Comparison of ENCODE assay signal across 9 mouse cellular contexts in the genomic region with DNA sequence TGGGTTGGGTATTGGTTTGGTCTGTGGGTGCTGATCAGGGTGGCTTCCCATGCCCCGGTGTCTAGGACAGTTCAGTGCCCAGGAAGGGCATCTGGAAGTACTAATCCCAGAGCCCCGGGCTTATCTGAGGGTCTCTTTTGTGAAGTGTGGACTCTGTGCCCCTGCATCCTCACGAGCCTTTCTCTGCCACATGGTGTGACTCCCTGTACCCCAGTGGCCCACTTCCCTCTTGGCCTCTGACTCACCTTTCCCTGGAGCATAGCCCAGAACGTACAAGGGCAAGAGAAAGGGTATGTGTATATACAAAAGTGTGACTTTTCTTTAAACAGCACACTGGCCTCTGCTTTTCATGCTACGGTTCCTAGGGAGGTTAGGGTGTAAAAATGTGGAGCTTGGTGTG. TPM values are rescaled to one million over a fixed set of nuclear protein-coding genes. Genes with fewer than 3 reads are reported as not detected.
DNase-seq lines count a peak whose midpoint lies in the region; ATAC-seq lines count a peak whose summit lies in the region.
"Had no signal": no experiment of that assay in that cellular context is flagged by ENCODE, and none has a peak within 500 bp of the region (broad histone marks: within the 10 kb centered on the region; RNA-seq: fewer than 3 reads in every experiment).

No protein-coding gene starts in this region.

- H3K4me3 ChIP-seq in megakaryocyte, embryonic 14.5 days (replicated peaks), result peak overlapping the region; percentile 95
- peak overlapping the region; percentile 88 for H3K4me3 ChIP-seq in embryonic facial prominence, embryonic 10.5 days
- peak overlapping the region; percentile 79 for H3K4me3 ChIP-seq in limb, embryonic 11.5 days (ENCODE audit: low read depth, low read length)
- H3K4me3 ChIP-seq in stomach, embryonic 15.5 days (replicated peaks), result peak overlapping the region; percentile 76

- peak overlapping the region; percentile 72 for H3K9ac ChIP-seq in limb, embryonic 11.5 days (ENCODE audit: low read length)
- no peak overlapping the region for H3K9ac ChIP-seq in stomach, embryonic 15.5 days

- H3K4me1 ChIP-seq in megakaryocyte, embryonic 14.5 days, result peaks cover 52% of the 10 kb centered on the region
- H3K4me1 ChIP-seq in embryonic facial prominence, embryonic 10.5 days, result peaks cover 46% of the 10 kb centered on the region
- H3K4me1 ChIP-seq in limb, embryonic 11.5 days (ENCODE audit: control insufficient read depth, insufficient read depth, low read length), result peaks cover 8% of the 10 kb centered on the region
- peaks cover 19% of the 10 kb centered on the region for H3K4me1 ChIP-seq in stomach, embryonic 15.5 days

- WGBS in embryonic facial prominence, embryonic 10.5 days, result 36% methylated on average over 5 of the region's 5 CpGs
- 39% methylated on average over 5 of the region's 5 CpGs for WGBS in limb, embryonic 11.5 days
- 19% methylated on average over 5 of the region's 5 CpGs for WGBS in stomach, embryonic 15.5 days

- H3K27ac ChIP-seq in embryonic facial prominence, embryonic 10.5 days (replicated peaks), result peak overlapping the region; percentile 91
- no peak overlapping the region for H3K27ac ChIP-seq in limb, embryonic 11.5 days (replicated peaks; ENCODE audit: low read depth, low read length)
- no peak overlapping the region for H3K27ac ChIP-seq in stomach, embryonic 15.5 days

- no peak for ATAC-seq in megakaryocyte, adult 5-6 weeks (ENCODE audit: poor library complexity, severe bottlenecking)
- ATAC-seq in limb, embryonic 11.5 days (ENCODE audit: insufficient number of reproducible peaks, low FRiP score, low TSS enrichment, low read depth), result no peak
- no peak for ATAC-seq in stomach, embryonic 15.5 days (ENCODE audit: insufficient read depth, low FRiP score, low read depth)

- peaks cover 20% of the 10 kb centered on the region for H3K36me3 ChIP-seq in megakaryocyte, embryonic 14.5 days (replicated peaks; ENCODE audit: low read length)
- peaks cover 13% of the 10 kb centered on the region for H3K36me3 ChIP-seq in embryonic facial prominence, embryonic 10.5 days (replicated peaks)
- H3K36me3 ChIP-seq in limb, embryonic 11.5 days (ENCODE audit: control insufficient read depth, insufficient read depth, low read length), result no peaks in the 10 kb centered on the region
- H3K36me3 ChIP-seq in stomach, embryonic 15.5 days, result no peaks in the 10 kb centered on the region

- H3K4me2 ChIP-seq in limb, embryonic 11.5 days (ENCODE audit: low read depth, severe bottlenecking), result peak overlapping the region; percentile 91
- peak overlapping the region; percentile 100 for H3K4me2 ChIP-seq in stomach, embryonic 15.5 days

- DNase-seq in embryonic facial prominence, embryonic 10.5 days (ENCODE audit: low spot score), result peak; percentile 15
- peak; percentile 28 for DNase-seq in limb, embryonic 11.5 days (ENCODE audit: low spot score)
- DNase-seq in frontal cortex, postnatal 25 days (ENCODE audit: low spot score in 2 of 2), result no peak
- no peak for DNase-seq in gastrocnemius, postnatal 25 days
- no peak for DNase-seq in kidney, postnatal 25 days
- DNase-seq: cerebellum, postnatal 36 days had no signal

- H3K9me3 ChIP-seq in megakaryocyte, embryonic 14.5 days, result no peaks in the 10 kb centered on the region
- H3K9me3 ChIP-seq in embryonic facial prominence, embryonic 10.5 days, result no peaks in the 10 kb centered on the region
- no peaks in the 10 kb centered on the region for H3K9me3 ChIP-seq in limb, embryonic 11.5 days (ENCODE audit: control insufficient read depth, low read length)
- H3K9me3 ChIP-seq in stomach, embryonic 15.5 days, result no peaks in the 10 kb centered on the region

- H3K27me3 ChIP-seq in megakaryocyte, embryonic 14.5 days (replicated peaks), result no peaks in the 10 kb centered on the region
- no peaks in the 10 kb centered on the region for H3K27me3 ChIP-seq in embryonic facial prominence, embryonic 10.5 days (replicated peaks; ENCODE audit: low read depth, poor library complexity, severe bottlenecking)
- no peaks in the 10 kb centered on the region for H3K27me3 ChIP-seq in limb, embryonic 11.5 days (ENCODE audit: control insufficient read depth, insufficient read depth, low read length)
- H3K27me3 ChIP-seq in stomach, embryonic 15.5 days (replicated peaks), result no peaks in the 10 kb centered on the region

RNA-seq across cellular contexts. Expression of a gene that starts 1.2 kb away (rescaled TPM):
- 12.5 and 23.5 TPM in 2 replicates for polyA plus RNA-seq in megakaryocyte, embryonic 14.5 days (2012; ENCODE audit: insufficient read depth, low replicate concordance)
- 9.0 and 13.6 TPM in 2 replicates for total RNA-seq in megakaryocyte, adult 5-6 weeks (2015)
- 21.9 and 33.7 TPM in 2 replicates for total RNA-seq in megakaryocyte, adult 5-6 weeks (2017)
- 49.8 and 54.4 TPM in 2 replicates for polyA plus RNA-seq in embryonic facial prominence, embryonic 10.5 days (2016; fragmentation: Nextera tagmentation; extraction: Ambion mirVana)
- polyA plus RNA-seq in limb, embryonic 11.5 days (2014; fragmentation: Nextera tagmentation; extraction: Ambion mirVana), result 32.7 and 36.0 TPM in 2 replicates
- polyA plus RNA-seq in stomach, embryonic 15.5 days (2015; fragmentation: Nextera tagmentation; extraction: Ambion mirVana), result 23.3 and 26.7 TPM in 2 replicates
- total RNA-seq in gastrocnemius, postnatal 25 days (2021), result under 1 TPM; 0.56 to 0.70 TPM

RNA-seq across cellular contexts. Expression of a gene that starts 31.9 kb away (rescaled TPM):
- polyA plus RNA-seq in megakaryocyte, embryonic 14.5 days (2012; ENCODE audit: insufficient read depth, low replicate concordance), result not detected in 2 replicates
- total RNA-seq in megakaryocyte, adult 5-6 weeks (2015), result not detected in 2 replicates
- not detected in 2 replicates for total RNA-seq in megakaryocyte, adult 5-6 weeks (2017)
- polyA plus RNA-seq in embryonic facial prominence, embryonic 10.5 days (2016; fragmentation: Nextera tagmentation; extraction: Ambion mirVana), result 0.19 TPM in 1 of 2 replicates, not detected in the other
- polyA plus RNA-seq in limb, embryonic 11.5 days (2014; fragmentation: Nextera tagmentation; extraction: Ambion mirVana), result not detected in 2 replicates
- polyA plus RNA-seq in stomach, embryonic 15.5 days (2015; fragmentation: Nextera tagmentation; extraction: Ambion mirVana), result not detected in 2 replicates
- not detected for total RNA-seq in gastrocnemius, postnatal 25 days (2021)

RNA-seq across cellular contexts. Expression of a gene that starts 38.6 kb away (rescaled TPM):
- 3.2 TPM in 1 of 2 replicates, not detected in the other for polyA plus RNA-seq in megakaryocyte, embryonic 14.5 days (2012; ENCODE audit: insufficient read depth, low replicate concordance)
- 23.9 and 28.0 TPM in 2 replicates for total RNA-seq in megakaryocyte, adult 5-6 weeks (2015)
- total RNA-seq in megakaryocyte, adult 5-6 weeks (2017), result 11.9 and 17.2 TPM in 2 replicates
- 50.5 and 51.9 TPM in 2 replicates for polyA plus RNA-seq in embryonic facial prominence, embryonic 10.5 days (2016; fragmentation: Nextera tagmentation; extraction: Ambion mirVana)
- polyA plus RNA-seq in limb, embryonic 11.5 days (2014; fragmentation: Nextera tagmentation; extraction: Ambion mirVana), result 52.5 and 55.8 TPM in 2 replicates
- polyA plus RNA-seq in stomach, embryonic 15.5 days (2015; fragmentation: Nextera tagmentation; extraction: Ambion mirVana), result 43.2 and 45.5 TPM in 2 replicates
- total RNA-seq in gastrocnemius, postnatal 25 days (2021), result 10 to 100 TPM; 10.6 to 12.6 TPM

Comparison
In these comparisons a context has a peak if more than half of its experiments do, and no peak if none do; other contexts are left out.
1. DNase-seq: peak in embryonic facial prominence, embryonic 10.5 days (single experiment) and limb, embryonic 11.5 days (single experiment); none in frontal cortex, postnatal 25 days (0 of 2), gastrocnemius, postnatal 25 days (single experiment) and kidney, postnatal 25 days (0 of 2).
2. RNA of a gene that starts 38.6 kb away (polyA plus RNA-seq): 52.5 to 55.8 TPM in limb, embryonic 11.5 days, 50.5 to 51.9 TPM in embryonic facial prominence, embryonic 10.5 days and 43.2 to 45.5 TPM in stomach, embryonic 15.5 days; 3.2 TPM in megakaryocyte, embryonic 14.5 days; every median in the first group is over 10 times any median in the second.
3. Peak in every context shown above with its lines, with median percentiles within 50 percentile points of each other: H3K4me3 ChIP-seq.